Mouse (Mus musculus) liver, embryonic 14.5 days (tissue): Measurements from ENCODE around the gene Atp6v0a1.

ENCODE experiments used
- CTCF ChIP-seq: IDR thresholded peaks from 2 replicates; pipeline ENCODE4 v1.5.1; 2016; ENCODE audit warnings: antibody characterized with exemption, low read depth, control low read depth
- EP300 ChIP-seq: IDR thresholded peaks from 2 replicates; pipeline ENCODE4 v1.6.1; 2016; ENCODE audit warnings: antibody characterized with exemption, low read depth

DNA sequence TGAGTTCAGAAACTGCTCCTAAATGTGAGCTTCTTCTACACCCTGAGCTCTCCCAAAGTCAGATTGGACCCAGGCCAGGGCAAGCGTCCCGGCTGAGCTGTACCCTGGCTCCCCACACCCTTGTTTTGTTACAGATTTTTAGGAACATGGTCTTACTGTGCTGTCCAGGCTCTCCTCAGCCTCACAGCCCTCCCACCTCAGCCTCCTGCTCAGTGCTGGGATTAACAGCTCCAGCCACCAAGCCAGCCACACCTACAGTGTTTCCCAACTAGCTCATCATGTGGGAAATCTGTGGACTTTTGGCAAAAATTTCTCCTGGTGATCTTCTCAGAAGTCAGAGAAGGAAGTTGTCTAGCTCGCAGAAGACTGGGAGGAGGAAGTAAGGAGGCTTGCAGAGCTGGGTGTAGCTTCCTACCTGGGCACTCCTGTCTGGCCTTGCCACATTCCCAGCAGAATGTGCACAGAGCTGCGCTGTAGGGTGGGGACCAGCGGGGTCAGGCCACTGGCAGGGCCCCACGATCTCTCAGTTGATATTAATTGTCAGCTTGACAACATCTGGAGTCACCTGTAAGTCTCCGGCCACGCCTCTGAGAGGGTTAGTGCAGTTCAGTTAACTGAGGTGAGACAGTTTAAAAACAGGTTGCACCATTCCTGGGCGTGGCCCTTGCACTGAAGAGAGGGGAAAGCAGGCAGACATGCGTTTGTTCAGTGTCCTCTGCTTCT is 43.7 kb downstream of the Atp6v0a1 start:
- TF ChIP-seq EP300, result no peak
- TF ChIP-seq CTCF, result no peak
